Mouse (Mus musculus): ENCODE data around the gene Zfp385c. TPM values are rescaled to one million over a fixed set of nuclear protein-coding genes. Genes with fewer than 3 reads are reported as not detected.

Zfp385c gene
- polyA plus RNA-seq (2017; shearing (Covaris generic)) = under 1 TPM; 0.23 to 0.85 TPM

DNA sequence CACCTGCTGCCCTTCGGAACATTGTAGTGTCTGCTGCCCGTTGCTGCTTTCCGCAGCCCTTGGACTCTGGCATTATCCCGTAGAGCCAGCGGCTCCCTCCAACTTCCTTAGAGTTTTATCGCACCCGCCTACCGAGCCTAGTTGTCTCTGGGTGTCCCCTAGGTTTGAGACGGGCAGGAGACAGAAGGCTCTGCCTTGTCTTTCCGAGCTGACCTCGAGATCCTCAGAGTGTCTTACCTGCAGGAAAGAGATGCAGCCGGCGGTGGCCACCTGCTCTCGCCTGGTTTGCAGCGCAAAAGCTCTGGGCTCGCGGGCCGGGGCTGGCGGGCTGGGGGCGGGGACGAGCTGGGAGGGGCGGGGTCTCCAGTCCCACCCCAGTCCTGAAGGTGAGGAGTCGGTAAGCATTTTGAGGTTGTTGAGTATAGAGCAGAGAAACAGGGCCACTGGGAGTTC is at the start of gene Zfp385c:
Gene Zfp385c (minus strand): TSS at position 292 of the 453 bp plus-strand sequence.

DNA sequence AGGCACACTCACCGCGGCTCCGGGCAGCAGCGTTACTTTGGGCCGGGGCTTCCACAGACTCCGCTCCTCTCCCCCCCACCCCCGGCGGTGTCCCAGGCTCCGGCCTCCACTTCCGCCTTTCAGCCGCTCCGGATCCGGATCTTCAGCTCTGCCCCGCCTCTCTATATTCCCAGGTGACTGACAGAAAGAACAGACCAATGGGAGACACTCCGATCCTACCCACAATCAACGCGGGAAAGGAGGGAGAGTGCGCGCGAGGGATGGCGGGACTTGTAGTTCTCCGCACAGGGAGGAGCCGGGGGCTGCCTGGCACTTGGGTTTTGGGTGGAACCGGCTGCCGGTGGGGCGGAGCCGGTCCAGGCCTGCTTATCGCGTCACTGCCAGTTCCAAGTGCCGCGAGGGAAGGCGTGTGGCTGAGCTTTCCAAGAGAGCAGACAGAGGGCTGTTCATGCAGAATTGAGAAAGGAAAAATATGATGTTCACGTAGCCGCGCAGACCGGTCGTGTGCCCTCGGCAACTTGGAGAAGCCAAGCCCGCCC is 45.9 kb upstream of the Zfp385c start, which contains the start of gene Rab5c:
Gene Rab5c (minus strand): TSS at position 150 of the 539 bp plus-strand sequence.

DNA sequence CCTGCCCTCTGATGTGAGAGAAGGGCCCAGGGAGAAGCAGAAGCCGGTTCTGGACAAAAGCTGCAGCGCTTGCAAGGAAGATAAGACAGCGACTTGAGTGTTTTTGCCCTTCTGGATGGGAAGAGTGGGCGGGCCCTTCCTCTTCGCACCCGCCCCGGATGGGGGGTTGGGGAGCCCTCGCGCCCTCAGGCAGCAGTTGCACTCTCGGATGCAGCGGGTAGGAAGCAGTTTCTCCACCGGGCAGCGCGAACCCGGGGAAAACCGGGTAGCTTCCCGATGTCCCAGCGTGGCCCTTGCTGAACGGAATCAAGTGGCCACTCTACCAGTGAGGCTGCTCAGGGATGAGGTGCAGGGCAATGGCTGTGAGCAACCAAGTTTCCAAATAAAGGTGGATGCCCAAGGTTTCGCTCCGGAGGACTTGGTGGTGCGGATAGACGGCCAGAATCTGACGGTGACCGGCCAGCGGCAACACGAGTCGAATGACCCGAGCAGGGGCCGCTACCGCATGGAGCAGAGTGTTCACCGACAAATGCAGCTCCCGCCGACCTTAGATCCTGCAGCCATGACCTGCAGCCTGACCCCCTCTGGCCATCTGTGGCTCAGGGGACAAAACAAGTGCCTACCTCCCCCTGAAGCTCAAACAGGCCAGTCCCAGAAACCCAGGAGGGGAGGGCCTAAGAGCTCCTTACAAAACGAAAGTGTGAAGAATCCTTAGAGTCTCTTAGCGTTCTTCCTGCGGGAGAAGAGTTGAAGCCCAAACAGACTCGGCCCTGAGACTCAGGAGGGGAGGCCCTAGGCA is 21.7 kb upstream of the Zfp385c start, which contains the start of gene Hspb9:
Gene Hspb9 (plus strand): TSS at position 116 of the 799 bp plus-strand sequence.

DNA sequence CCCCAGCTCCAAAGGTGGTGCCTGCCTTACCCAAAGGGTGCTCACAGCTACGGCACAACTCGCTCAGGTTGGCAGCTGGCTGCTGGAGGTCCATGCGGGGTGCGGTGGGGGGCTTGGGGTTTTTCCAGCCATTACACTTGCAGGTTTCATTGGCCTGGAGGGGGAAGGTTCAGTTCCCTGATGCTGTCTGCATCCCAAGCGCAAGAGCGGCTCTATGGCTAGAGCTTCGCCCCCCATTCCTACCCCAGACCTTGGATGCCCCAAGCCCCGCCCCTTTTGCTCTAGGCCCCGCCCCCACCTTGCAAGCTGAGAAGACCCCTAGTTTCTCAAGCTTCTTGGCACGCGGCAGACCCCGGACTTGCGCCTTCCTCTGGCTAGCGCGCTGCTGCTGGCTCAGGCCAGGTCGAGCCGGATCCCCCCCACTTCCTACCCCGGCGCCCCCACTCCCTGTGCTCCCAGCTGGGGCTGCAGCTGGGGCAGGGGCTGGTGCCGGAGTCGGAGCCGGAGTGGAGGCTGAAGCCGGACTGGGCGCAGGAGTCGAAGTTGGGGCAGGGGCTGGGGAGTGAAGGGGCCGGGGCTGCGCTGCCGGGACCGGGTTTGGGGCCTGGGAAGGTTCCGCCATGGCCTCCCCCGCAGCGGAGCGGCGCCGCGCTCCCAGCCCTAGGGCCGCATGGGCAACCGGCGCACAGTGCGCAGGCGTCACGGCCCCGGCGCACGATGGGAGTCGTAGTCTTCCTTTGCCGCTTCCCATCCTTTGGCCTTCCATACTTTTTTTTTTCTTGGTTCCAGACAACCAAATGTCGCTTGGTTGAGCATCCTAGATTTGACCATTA is 19.7 kb upstream of the Zfp385c start, which contains the start of gene Kat2a:
Gene Kat2a (minus strand): TSS at position 683 of the 833 bp plus-strand sequence.

DNA sequence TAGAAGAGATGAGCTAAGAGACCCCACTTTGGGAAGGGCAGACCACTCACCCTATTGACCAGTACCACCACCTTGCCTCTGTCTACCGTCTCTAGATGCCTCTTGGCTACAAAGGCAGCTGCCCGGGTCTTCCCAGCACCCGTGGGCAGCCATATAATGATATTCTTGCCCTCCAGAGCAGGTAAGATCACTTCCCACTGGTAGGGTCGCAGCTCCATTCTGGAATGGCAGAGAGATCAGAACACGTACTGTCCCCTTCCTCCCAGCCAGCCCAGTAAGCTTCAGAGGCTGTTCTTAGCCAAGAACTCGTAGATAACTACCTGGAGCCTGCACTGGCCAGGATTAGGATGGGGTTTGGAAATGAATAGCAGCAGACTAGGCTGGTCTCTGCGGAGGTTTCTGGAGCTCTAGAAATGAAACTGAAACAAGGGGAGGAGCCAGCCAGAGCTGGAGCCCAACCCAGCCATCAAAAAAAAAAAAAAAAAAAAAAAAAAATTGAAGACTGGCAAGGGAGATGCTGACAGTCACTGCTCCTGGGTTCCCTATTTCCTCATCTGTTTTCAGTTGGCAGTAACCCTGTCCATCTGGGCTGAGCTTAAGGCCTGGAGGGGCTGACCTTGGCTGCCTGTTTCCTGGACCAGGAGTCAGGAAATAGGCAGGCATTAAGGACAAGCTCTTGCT is 11.7 kb upstream of the Zfp385c start, which contains the start of gene Dhx58:
Gene Dhx58 (minus strand): TSS at position 421 of the 681 bp plus-strand sequence.

DNA sequence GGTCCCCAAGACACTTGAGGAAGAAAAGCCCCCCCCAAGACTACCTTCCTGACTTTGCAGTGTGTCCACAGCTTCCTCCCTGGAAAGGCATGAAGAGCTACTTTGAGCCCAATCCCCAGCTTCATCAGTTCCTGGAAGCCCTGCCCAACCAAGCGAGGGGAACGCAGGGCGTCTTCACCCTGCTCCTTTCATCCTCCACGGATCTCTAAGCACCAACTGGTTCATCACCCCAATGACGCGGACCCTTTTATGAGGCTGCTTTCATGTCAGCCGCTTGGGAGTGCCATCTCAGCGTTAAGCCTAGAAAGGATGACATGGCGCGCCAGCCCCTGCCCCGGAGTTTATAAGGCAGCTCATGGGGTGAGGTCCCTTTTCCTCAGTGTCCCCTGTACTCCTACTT is 72.3 kb downstream of the Zfp385c start, which contains the start of gene Dnajc7:
Gene Dnajc7 (minus strand): TSS at position 187 of the 400 bp plus-strand sequence.

DNA sequence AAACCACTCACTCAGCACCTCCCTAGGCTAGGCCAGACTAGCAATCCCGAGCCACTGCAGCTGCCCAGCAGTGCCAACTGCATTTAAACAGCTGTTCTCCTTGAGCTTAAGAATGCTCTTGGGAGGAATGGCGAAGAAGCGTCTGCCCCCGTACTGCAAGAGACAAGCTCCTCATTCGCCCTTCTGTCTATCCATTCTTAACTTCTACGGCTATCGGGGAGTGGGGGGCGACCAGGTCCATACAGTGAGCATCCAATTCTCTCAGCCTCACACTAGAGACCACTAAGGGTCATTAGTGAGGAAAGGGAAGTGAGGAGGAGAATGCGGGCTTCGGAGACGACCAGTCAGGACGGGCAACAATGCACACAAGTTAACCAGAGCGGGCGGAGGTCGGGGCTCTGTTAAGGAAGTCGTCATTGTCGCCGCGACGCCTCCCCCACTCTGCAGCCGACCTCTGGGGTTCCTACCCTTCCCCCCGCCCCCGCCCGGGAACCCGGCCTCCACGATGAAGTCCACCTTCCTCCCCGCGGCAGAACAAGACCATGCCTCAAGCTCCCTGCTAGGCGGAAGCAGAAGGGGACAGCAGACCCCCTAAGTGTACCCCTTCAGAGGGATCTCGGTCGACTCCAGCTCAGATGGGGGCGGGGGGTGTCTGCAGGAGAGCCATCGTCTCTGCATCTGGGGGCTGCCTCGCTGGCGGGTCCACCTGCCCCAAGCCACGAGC is 73.3 kb downstream of the Zfp385c start, which contains the start of gene Nkiras2:
Gene Nkiras2 (plus strand): TSS at position 484 of the 724 bp plus-strand sequence.

Other genes starting within 250 kb of the Zfp385c start
- 1 to 10 TPM; 2.4 to 4.5 TPM for gene Klhl11, start 219.7 kb downstream of the Zfp385c start, polyA plus RNA-seq (2017; shearing (Covaris generic))
- 100 to 1,000 TPM in 1 of 2 experiments, 10 to 100 TPM in 1; 94.4 to 139 TPM for gene Acly, start 164.5 kb downstream of the Zfp385c start, polyA plus RNA-seq (2017; shearing (Covaris generic))
- 1 to 10 TPM in 1 of 2 experiments, under 1 TPM in 1; 0.16 to 1.3 TPM for gene Ttc25, start 146.8 kb downstream of the Zfp385c start, polyA plus RNA-seq (2017; shearing (Covaris generic))
- 100 to 1,000 TPM; 373 to 396 TPM for gene Cnp, start 117.6 kb downstream of the Zfp385c start, polyA plus RNA-seq (2017; shearing (Covaris generic))
- gene Nkiras2, start 73.2 kb downstream of the Zfp385c start, polyA plus RNA-seq (2017; shearing (Covaris generic)) = 10 to 100 TPM; 28.6 to 31.5 TPM
- 100 to 1,000 TPM; 424 to 540 TPM for gene Dnajc7, start 72.3 kb downstream of the Zfp385c start, polyA plus RNA-seq (2017; shearing (Covaris generic))
- gene Dhx58, start 11.8 kb upstream of the Zfp385c start, polyA plus RNA-seq (2017; shearing (Covaris generic)) = 10 to 100 TPM; 20.8 to 33.7 TPM
- 10 to 100 TPM; 41.8 to 50.3 TPM for gene Kat2a, start 20.0 kb upstream of the Zfp385c start, polyA plus RNA-seq (2017; shearing (Covaris generic))
- gene Hspb9, start 21.4 kb upstream of the Zfp385c start, polyA plus RNA-seq (2017; shearing (Covaris generic)) = 1 to 10 TPM in 1 of 2 experiments, under 1 TPM in 1; 0.65 to 1.3 TPM
- gene Rab5c, start 45.8 kb upstream of the Zfp385c start, polyA plus RNA-seq (2017; shearing (Covaris generic)) = 100 to 1,000 TPM in 1 of 2 experiments, 10 to 100 TPM in 1; 75.3 to 112 TPM
- gene Kcnh4, start 67.5 kb upstream of the Zfp385c start, polyA plus RNA-seq (2017; shearing (Covaris generic)) = under 1 TPM in 1 of 2 experiments, not detected in 1; 0.04 TPM
- gene Hcrt, start 70.5 kb upstream of the Zfp385c start, polyA plus RNA-seq (2017; shearing (Covaris generic)) = not detected
- 1 to 10 TPM; 1.2 to 4.5 TPM for gene Ghdc, start 78.5 kb upstream of the Zfp385c start, polyA plus RNA-seq (2017; shearing (Covaris generic))
- gene Stat5b, start 158.3 kb upstream of the Zfp385c start, polyA plus RNA-seq (2017; shearing (Covaris generic)) = 100 to 1,000 TPM in 1 of 2 experiments, 10 to 100 TPM in 1; 92.0 to 154 TPM
- 10 to 100 TPM; 75.2 to 88.1 TPM for gene Stat5a, start 166.9 kb upstream of the Zfp385c start, polyA plus RNA-seq (2017; shearing (Covaris generic))
- 100 to 1,000 TPM; 167 to 244 TPM for gene Stat3, start 247.1 kb upstream of the Zfp385c start, polyA plus RNA-seq (2017; shearing (Covaris generic))